23 mouse cellular contexts compared by ENCODE assay signal in genomic region chr12:82971176-82971575, GRCm38 (mm10).
DNase-seq lines count a peak whose midpoint lies in the region; ATAC-seq lines count a peak whose summit lies in the region.
"Had no signal": no experiment of that assay in that cellular context is flagged by ENCODE, and none has a peak within 500 bp of the region (broad histone marks: within the 10 kb centered on the region; RNA-seq: fewer than 3 reads in every experiment).

No protein-coding gene starts in this region.

- H3K4me3 ChIP-seq in embryonic facial prominence, embryonic 10.5 days: no peak overlapping the region
- H3K4me3 ChIP-seq in liver, embryonic 12.5 days: no peak overlapping the region
- H3K4me3 ChIP-seq: erythroblast, embryonic 14.5 days; forebrain, embryonic 13.5 days; heart, embryonic 12.5 days; hindbrain, embryonic 10.5 days; intestine, embryonic 15.5 days; lung, embryonic 15.5 days; megakaryocyte, embryonic 14.5 days had no signal

- H3K4me2 ChIP-seq in liver, embryonic 12.5 days: no peak overlapping the region
- H3K4me2 ChIP-seq: forebrain, embryonic 13.5 days; heart, embryonic 12.5 days; intestine, embryonic 15.5 days; lung, embryonic 15.5 days had no signal

- intact Hi-C loops in left cerebral cortex, postnatal 36 days (cut with DNase I): no loop called here

- 0 out of 2 replicates have a peak, but pooled peaks cover 3% of the 10 kb centered on the region for H3K4me1 ChIP-seq in embryonic facial prominence, embryonic 10.5 days
- H3K4me1 ChIP-seq in liver, embryonic 12.5 days: no peaks in the 10 kb centered on the region
- H3K4me1 ChIP-seq: forebrain, embryonic 13.5 days; heart, embryonic 12.5 days; intestine, embryonic 15.5 days; lung, embryonic 15.5 days; megakaryocyte, embryonic 14.5 days had no signal

- H3K9ac ChIP-seq in liver, embryonic 12.5 days: no peak overlapping the region
- H3K9ac ChIP-seq: forebrain, embryonic 13.5 days; heart, embryonic 12.5 days; intestine, embryonic 15.5 days; liver, embryonic 14.5 days; lung, embryonic 15.5 days had no signal

- H3K9me3 ChIP-seq in embryonic facial prominence, embryonic 10.5 days: no peaks in the 10 kb centered on the region
- no peaks in the 10 kb centered on the region for H3K9me3 ChIP-seq in liver, embryonic 12.5 days (replicated peaks)
- H3K9me3 ChIP-seq: forebrain, embryonic 13.5 days; heart, embryonic 12.5 days; hindbrain, embryonic 10.5 days; intestine, embryonic 15.5 days; lung, embryonic 15.5 days had no signal

- no peaks in the 10 kb centered on the region for H3K36me3 ChIP-seq in embryonic facial prominence, embryonic 10.5 days (replicated peaks)
- H3K36me3 ChIP-seq in liver, embryonic 12.5 days: no peaks in the 10 kb centered on the region
- H3K36me3 ChIP-seq: heart, embryonic 12.5 days; hindbrain, embryonic 10.5 days; intestine, embryonic 15.5 days; lung, embryonic 15.5 days had no signal

- peak; percentile 75 for DNase-seq in heart, adult 11 months
- DNase-seq in heart, adult 9 months (ENCODE audit: low spot score in 2 of 2): no peak
- DNase-seq in right cerebral cortex, adult 18-20 months: peak; percentile 56
- DNase-seq in right cerebral cortex, postnatal 10 days (ENCODE audit: low spot score in 2 of 2): no peak
- no peak for DNase-seq in embryonic facial prominence, embryonic 10.5 days (ENCODE audit: low spot score)
- peak; percentile 43 to 47 for DNase-seq in left cerebral cortex, postnatal 36 days (ENCODE audit: low spot score in 2 of 2)
- DNase-seq: adrenal gland, postnatal 10 days; cerebellum, adult 8-10 months; heart, postnatal 10 days; kidney, adult 9 months; kidney, postnatal 25 days; lung, postnatal 36 days; midbrain, embryonic 14.5 days had no signal

- H3K27me3 ChIP-seq in embryonic facial prominence, embryonic 10.5 days (replicated peaks; ENCODE audit: low read depth, poor library complexity, severe bottlenecking): no peaks in the 10 kb centered on the region
- no peaks in the 10 kb centered on the region for H3K27me3 ChIP-seq in liver, embryonic 12.5 days (replicated peaks)
- H3K27me3 ChIP-seq: forebrain, embryonic 13.5 days; heart, embryonic 12.5 days; intestine, embryonic 15.5 days; lung, embryonic 15.5 days had no signal

- 0 out of 2 replicates have a peak overlapping the region, but pooled peaks have one; percentile 19 for H3K27ac ChIP-seq in embryonic facial prominence, embryonic 10.5 days (replicated peaks)
- no peak overlapping the region for H3K27ac ChIP-seq in liver, embryonic 12.5 days
- H3K27ac ChIP-seq: forebrain, embryonic 13.5 days; hindbrain, embryonic 10.5 days; intestine, embryonic 15.5 days; liver, embryonic 14.5 days; lung, embryonic 15.5 days had no signal

- 75% methylated on average over 1 of the region's 1 CpGs for WGBS in embryonic facial prominence, embryonic 10.5 days
- WGBS in liver, embryonic 12.5 days (ENCODE audit: insufficient replicate concordance): 52% methylated on average over 1 of the region's 1 CpGs

- no peak for ATAC-seq in liver, embryonic 12.5 days
- ATAC-seq: hindbrain, embryonic 16.5 days; intestine, embryonic 15.5 days had no signal

Comparison
In these comparisons a context has a peak if more than half of its experiments do, and no peak if none do; other contexts are left out.
1. DNase-seq: peak in heart, adult 11 months (single experiment), right cerebral cortex, adult 18-20 months (single experiment) and left cerebral cortex, postnatal 36 days (2 of 2); none in heart, adult 9 months (0 of 2), right cerebral cortex, postnatal 10 days (0 of 2) and embryonic facial prominence, embryonic 10.5 days (single experiment).